Mouse (Mus musculus) CH12.LX (cell line): Measurements from ENCODE around the gene Tmem130. TPM values are rescaled to one million over a fixed set of nuclear protein-coding genes. Genes with fewer than 3 reads are reported as not detected.

Experiments
- DNase-seq: peaks from one replicate; pipeline ENCODE4 v3.0.0-alpha.2; 2013; ENCODE audit errors: extremely low read depth
- H3K27ac ChIP-seq: 2 replicates; pipeline ENCODE4 v1.5.1; 2012; ENCODE audit warnings: low read depth, mild to moderate bottlenecking, control low read depth, moderate library complexity; ENCODE audit not compliant: insufficient read depth
- H3K27me3 ChIP-seq: replicated peaks from 2 replicates; pipeline ENCODE3; 2012; ENCODE audit warnings: inconsistent platforms
- H3K36me3 ChIP-seq, 2 experiments: replicated peaks in 1 of 2; 2 replicates each; pipeline versions ENCODE3 to v1.6.1; 2012; ENCODE audit warnings: inconsistent platforms in 1 of 2, low read length in 1 of 2, mild to moderate bottlenecking in 1 of 2, mixed read lengths in 1 of 2, moderate library complexity in 1 of 2; ENCODE audit not compliant: control insufficient read depth in 1 of 2, insufficient read depth in 1 of 2
- H3K4me1 ChIP-seq, 2 experiments: 2 replicates each; pipeline ENCODE4 v1.6.1; 2012; ENCODE audit warnings: inconsistent platforms in 1 of 2, moderate library complexity in 1 of 2; ENCODE audit not compliant: insufficient read depth in 2 of 2, control insufficient read depth in 1 of 2
- H3K4me2 ChIP-seq: 2 replicates; pipeline ENCODE4 v1.6.1; 2012; ENCODE audit warnings: low read depth, mild to moderate bottlenecking, control low read depth; ENCODE audit not compliant: poor library complexity, insufficient read depth, severe bottlenecking
- H3K4me3 ChIP-seq, 3 experiments: fragments of 150-350 bp in 1 of 3; sonication (generic) in 1 of 3; replicated peaks in 1 of 3; 2 replicates each; pipeline versions ENCODE3 to v1.5.1; 2011 to 2012; ENCODE audit warnings: low read depth in 2 of 3, low read length in 2 of 3, mild to moderate bottlenecking in 2 of 3, moderate library complexity in 2 of 3, control low read depth in 1 of 3, improper control_type of control experiment in 1 of 3, inconsistent platforms in 1 of 3, mixed read lengths in 1 of 3; ENCODE audit not compliant: poor library complexity in 1 of 3
- H3K79me2 ChIP-seq: replicated peaks from 2 replicates; pipeline ENCODE4 v1.6.1; 2012; ENCODE audit warnings: mild to moderate bottlenecking, moderate library complexity; ENCODE audit not compliant: control insufficient read depth, poor library complexity, insufficient read depth, severe bottlenecking; ENCODE audit errors: extremely low read depth
- H3K9ac ChIP-seq: 2 replicates; pipeline ENCODE4 v1.6.1; 2012; ENCODE audit warnings: low read depth, mild to moderate bottlenecking, control low read depth, moderate library complexity; ENCODE audit not compliant: insufficient read depth
- H3K9me3 ChIP-seq: replicated peaks from 2 replicates; pipeline ENCODE3; 2012; ENCODE audit warnings: low read length, inconsistent platforms, mixed read lengths
- CHD2 ChIP-seq: IDR thresholded peaks from 2 replicates; pipeline ENCODE4 v1.6.1; 2011; ENCODE audit warnings: low read length, improper control_type of control experiment
- GABPA ChIP-seq: IDR thresholded peaks from 2 replicates; pipeline ENCODE4 v1.6.1; 2012; ENCODE audit warnings: low read depth, low read length, improper control_type of control experiment, inconsistent platforms; ENCODE audit not compliant: insufficient replicate concordance
- HCFC1 ChIP-seq: IDR thresholded peaks from 2 replicates; pipeline ENCODE4 v1.6.1; 2012; ENCODE audit warnings: low read depth, mild to moderate bottlenecking, inconsistent platforms, low read length, improper control_type of control experiment
- IRF4 ChIP-seq: IDR thresholded peaks from 2 replicates; pipeline ENCODE4 v1.6.1; 2014; ENCODE audit warnings: low read depth, mild to moderate bottlenecking, inconsistent platforms, low read length, improper control_type of control experiment
- JUN ChIP-seq: IDR thresholded peaks from 2 replicates; pipeline ENCODE4 v1.6.1; 2011; ENCODE audit warnings: low read depth, mild to moderate bottlenecking, low read length, improper control_type of control experiment, moderate library complexity; ENCODE audit not compliant: insufficient read depth
- JUND ChIP-seq: conservative IDR thresholded peaks from 2 replicates; pipeline ENCODE4 v1.6.1; 2011; ENCODE audit warnings: low read depth, low read length, improper control_type of control experiment
- KAT2A ChIP-seq: IDR thresholded peaks from 2 replicates; pipeline ENCODE4 v1.6.1; 2012; ENCODE audit warnings: low read length, improper control_type of control experiment, inconsistent platforms; ENCODE audit not compliant: insufficient replicate concordance
- MAFK ChIP-seq: IDR thresholded peaks from 2 replicates; pipeline ENCODE4 v1.6.1; 2011; ENCODE audit warnings: low read length, improper control_type of control experiment; ENCODE audit not compliant: insufficient replicate concordance
- MAX ChIP-seq: IDR thresholded peaks from 2 replicates; pipeline ENCODE4 v1.6.1; 2011; ENCODE audit warnings: low read length, improper control_type of control experiment
- MEF2A ChIP-seq: IDR thresholded peaks from 2 replicates; pipeline ENCODE4 v1.6.1; 2014; ENCODE audit warnings: low read depth, mild to moderate bottlenecking, inconsistent platforms, low read length, improper control_type of control experiment, borderline replicate concordance
- NRF1 ChIP-seq: IDR thresholded peaks from 2 replicates; pipeline ENCODE4 v1.6.1; 2014; ENCODE audit warnings: low read depth, mild to moderate bottlenecking, inconsistent platforms, low read length, improper control_type of control experiment, moderate library complexity
- RCOR1 ChIP-seq: conservative IDR thresholded peaks from 2 replicates; pipeline ENCODE4 v1.6.1; 2012; ENCODE audit warnings: low read depth, mild to moderate bottlenecking, inconsistent platforms, low read length, improper control_type of control experiment
- SIN3A ChIP-seq: IDR thresholded peaks from 2 replicates; pipeline ENCODE4 v1.6.1; 2012; ENCODE audit warnings: low read length, improper control_type of control experiment, inconsistent platforms
- SMC3 ChIP-seq: IDR thresholded peaks from 2 replicates; pipeline ENCODE4 v1.6.1; 2011; ENCODE audit warnings: low read depth, low read length, improper control_type of control experiment
- TCF12 ChIP-seq: IDR thresholded peaks from 2 replicates; pipeline ENCODE4 v1.6.1; 2014; ENCODE audit warnings: low read depth, mild to moderate bottlenecking, inconsistent platforms, low read length, improper control_type of control experiment
- USF1 ChIP-seq: IDR thresholded peaks from 2 replicates; pipeline ENCODE4 v1.6.1; 2014; ENCODE audit warnings: low read depth, mild to moderate bottlenecking, inconsistent platforms, low read length, improper control_type of control experiment
- ZC3H11A ChIP-seq: IDR thresholded peaks from 2 replicates; pipeline ENCODE4 v1.6.1; 2012; ENCODE audit warnings: low read depth, mild to moderate bottlenecking, inconsistent platforms, low read length, improper control_type of control experiment
- ZNF384 ChIP-seq: IDR thresholded peaks from 2 replicates; pipeline ENCODE4 v1.6.1; 2012; ENCODE audit warnings: low read depth, low read length, improper control_type of control experiment, inconsistent platforms
- dilution Hi-C: fragments of 300-500 bp; cut with MboI; formaldehyde crosslinking; loops from 2 replicates; pipeline ENCODE4 v1.14.3; 2020; ENCODE audit warnings: low sequenced_read_pairs; ENCODE audit not compliant: extremely low pct_unique_long_range_greater_than_20kb, extremely low pct_ligation_motif_present
- in situ Hi-C: fragments of 300-500 bp; cut with MboI; formaldehyde crosslinking; loops from 3 replicates; pipeline ENCODE4 v1.14.3; 2019; ENCODE audit warnings: low sequenced_read_pairs, low pct_ligation_motif_present, low pct_unique_long_range_greater_than_20kb, mixed read lengths
- polyA plus RNA-seq: library from polyadenylated mRNA; unstranded; fragments of >175 nt; gene quantifications from 2 replicates; pipeline ENCODE4 v1.2.1, GENCODE M21; 2012; ENCODE audit warnings: low read depth; ENCODE audit not compliant: insufficient read length
- total RNA-seq, 2 experiments: library from RNA; depleted of rRNA; stranded (reverse); fragments of 300-350 nt in 1 of 2; fragments of >200 nt in 1 of 2; gene quantifications; 2 replicates each; pipeline ENCODE4 v1.2.3; 2012 to 2014

Tmem130 gene
- total and polyA plus RNA-seq, 3 experiments = not detected

DNA sequence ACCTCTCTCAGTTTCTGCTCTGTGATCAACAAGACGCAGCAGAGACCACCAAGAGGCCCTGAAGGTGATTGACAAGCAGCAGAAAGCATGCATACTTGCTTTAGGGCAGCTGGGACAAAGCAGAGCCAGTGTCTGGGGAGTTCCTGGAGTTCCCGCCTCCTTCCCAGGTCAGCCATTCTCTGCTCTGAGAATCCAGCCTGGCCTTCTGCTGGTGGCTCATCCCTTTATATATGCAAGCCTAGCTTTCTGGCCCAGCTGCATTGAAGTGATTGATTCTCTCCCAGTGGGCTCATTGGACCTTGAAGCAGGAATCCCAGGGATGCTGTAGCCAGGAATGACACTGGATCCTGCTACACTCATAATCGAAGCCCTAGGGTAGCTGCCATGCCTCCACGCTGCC is 70.2 kb downstream of the Tmem130 start:
- no peak for TF ChIP-seq IRF4
- no peak for TF ChIP-seq MAFK
- no peak for TF ChIP-seq SIN3A
- no peak for TF ChIP-seq MAX
- TF ChIP-seq TCF12 = no peak
- no peak for TF ChIP-seq MEF2A
- no peak for TF ChIP-seq SMC3
- TF ChIP-seq JUN = no peak
- no peak for TF ChIP-seq ZC3H11A
- no peak for TF ChIP-seq HCFC1
- TF ChIP-seq KAT2A = no peak
- TF ChIP-seq USF1 = no peak
- TF ChIP-seq NRF1 = no peak
- no peak for TF ChIP-seq CHD2
- TF ChIP-seq JUND = no peak
- TF ChIP-seq RCOR1 = no peak
- no peak for TF ChIP-seq ZNF384
- TF ChIP-seq GABPA = no peak
- Histone ChIP-seq H3K27me3 (no peaks in the 10 kb centered on the region), H3K4me1 (peaks cover 0 to 8% of the 10 kb centered on the region in 2 experiments; a peak in 1 of 4 replicates), H3K9ac (no peak overlapping the region), H3K27ac (no peak overlapping the region), H3K9me3 (peaks cover 2% of the 10 kb centered on the region), H3K36me3 (no peaks in the 10 kb centered on the region), H3K79me2 (no peaks in the 10 kb centered on the region), H3K4me3 (no peak overlapping the region), H3K4me2 (no peak overlapping the region)
- in situ Hi-C loops (no loop called here), dilution Hi-C loops (no loop called here)
- no peak for DNase-seq

DNA sequence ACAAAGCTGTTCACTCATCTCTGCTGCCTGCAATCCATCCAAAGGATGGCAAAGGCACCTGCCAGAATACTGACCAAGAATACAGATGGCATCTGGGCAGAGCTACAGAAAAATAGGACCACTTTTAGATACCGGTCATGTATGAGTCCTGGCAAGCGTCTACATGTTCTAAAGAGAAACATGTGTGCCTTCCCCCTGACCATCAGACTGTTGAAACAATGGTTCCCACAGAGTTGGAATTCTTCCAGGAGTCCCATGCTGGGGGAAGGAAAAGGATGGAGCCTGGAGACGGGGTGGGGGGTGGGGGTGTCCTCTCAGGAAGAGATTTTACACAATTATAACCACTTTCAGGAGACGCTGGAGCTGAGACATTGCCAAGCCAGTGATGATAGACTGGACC is 73.2 kb downstream of the Tmem130 start:
- dilution Hi-C loops = no loop called here
- Histone ChIP-seq H3K4me3 (no peak overlapping the region), H3K79me2 (no peaks in the 10 kb centered on the region), H3K4me1 (peaks cover 6 to 30% of the 10 kb centered on the region in 2 experiments), H3K4me2 (no peak overlapping the region), H3K9me3 (no peaks in the 10 kb centered on the region), H3K36me3 (no peaks in the 10 kb centered on the region), H3K9ac (no peak overlapping the region), H3K27ac (no peak overlapping the region), H3K27me3 (no peaks in the 10 kb centered on the region)
- TF ChIP-seq ZC3H11A = no peak
- in situ Hi-C loops = no loop called here
- no peak for DNase-seq

Other genes with a start within 250 kb of the Tmem130 start
- not detected in 2 replicates for gene Nptx2, start 215.9 kb downstream of the Tmem130 start, total RNA-seq (2012; rRNA removed)
- not detected in 2 replicates for gene Nptx2, start 215.9 kb downstream of the Tmem130 start, total RNA-seq (2014; rRNA removed)
- gene Nptx2, start 215.9 kb downstream of the Tmem130 start, polyA plus RNA-seq = not detected in 2 replicates
- 55.0 and 55.4 TPM in 2 replicates for gene Trrap, start 5.9 kb upstream of the Tmem130 start, total RNA-seq (2012; rRNA removed)
- 15.3 and 18.2 TPM in 2 replicates for gene Trrap, start 5.9 kb upstream of the Tmem130 start, total RNA-seq (2014; rRNA removed)
- 69.7 and 77.0 TPM in 2 replicates for gene Trrap, start 5.9 kb upstream of the Tmem130 start, polyA plus RNA-seq
- 4.1 and 4.3 TPM in 2 replicates for gene Smurf1, start 204.0 kb upstream of the Tmem130 start, total RNA-seq (2012; rRNA removed)
- gene Smurf1, start 204.0 kb upstream of the Tmem130 start, total RNA-seq (2014; rRNA removed) = 2.9 and 3.1 TPM in 2 replicates
- 6.6 and 7.2 TPM in 2 replicates for gene Smurf1, start 204.0 kb upstream of the Tmem130 start, polyA plus RNA-seq